Mouse (Mus musculus): ENCODE measurements around the gene Smyd4.

Smyd4 gene

DNA sequence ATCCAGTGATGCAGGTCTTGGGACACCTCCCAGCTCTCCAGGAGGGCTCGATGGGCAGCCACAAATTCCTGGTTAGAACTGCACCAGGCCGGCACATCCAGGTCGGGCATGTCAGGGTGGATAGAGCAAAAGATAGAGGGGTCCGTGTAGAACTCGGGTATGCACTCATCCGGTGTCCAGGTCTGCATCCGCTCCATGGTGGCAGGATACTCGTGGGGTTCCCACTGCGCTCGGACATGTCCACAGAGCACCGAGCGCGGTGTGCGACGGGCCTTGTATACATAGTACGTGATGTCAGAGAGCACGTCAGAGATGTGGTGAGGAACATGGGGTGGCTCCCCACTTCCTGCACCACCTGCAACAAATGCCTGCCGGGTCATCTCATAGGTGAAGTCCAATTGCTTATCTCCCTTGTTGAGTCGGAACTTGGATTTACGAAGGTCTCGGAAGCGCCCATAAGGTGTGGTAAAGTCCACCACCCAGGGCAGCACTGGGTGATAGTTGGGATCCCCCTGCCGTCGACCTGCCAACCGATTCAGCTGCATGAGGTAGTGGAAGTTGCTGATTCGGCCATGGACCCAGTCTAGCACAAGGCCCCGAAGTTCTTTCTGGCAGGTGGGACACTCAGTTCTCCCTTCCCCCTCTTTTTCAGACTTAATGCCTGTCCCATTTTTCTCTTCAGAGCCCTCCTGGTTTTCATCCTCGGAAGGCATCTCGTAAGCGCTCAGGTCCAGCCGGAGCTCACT is 104.8 kb downstream of the Smyd4 start:
- no peak for DNase-seq (ENCODE audit: low spot score in 2 of 2)

DNA sequence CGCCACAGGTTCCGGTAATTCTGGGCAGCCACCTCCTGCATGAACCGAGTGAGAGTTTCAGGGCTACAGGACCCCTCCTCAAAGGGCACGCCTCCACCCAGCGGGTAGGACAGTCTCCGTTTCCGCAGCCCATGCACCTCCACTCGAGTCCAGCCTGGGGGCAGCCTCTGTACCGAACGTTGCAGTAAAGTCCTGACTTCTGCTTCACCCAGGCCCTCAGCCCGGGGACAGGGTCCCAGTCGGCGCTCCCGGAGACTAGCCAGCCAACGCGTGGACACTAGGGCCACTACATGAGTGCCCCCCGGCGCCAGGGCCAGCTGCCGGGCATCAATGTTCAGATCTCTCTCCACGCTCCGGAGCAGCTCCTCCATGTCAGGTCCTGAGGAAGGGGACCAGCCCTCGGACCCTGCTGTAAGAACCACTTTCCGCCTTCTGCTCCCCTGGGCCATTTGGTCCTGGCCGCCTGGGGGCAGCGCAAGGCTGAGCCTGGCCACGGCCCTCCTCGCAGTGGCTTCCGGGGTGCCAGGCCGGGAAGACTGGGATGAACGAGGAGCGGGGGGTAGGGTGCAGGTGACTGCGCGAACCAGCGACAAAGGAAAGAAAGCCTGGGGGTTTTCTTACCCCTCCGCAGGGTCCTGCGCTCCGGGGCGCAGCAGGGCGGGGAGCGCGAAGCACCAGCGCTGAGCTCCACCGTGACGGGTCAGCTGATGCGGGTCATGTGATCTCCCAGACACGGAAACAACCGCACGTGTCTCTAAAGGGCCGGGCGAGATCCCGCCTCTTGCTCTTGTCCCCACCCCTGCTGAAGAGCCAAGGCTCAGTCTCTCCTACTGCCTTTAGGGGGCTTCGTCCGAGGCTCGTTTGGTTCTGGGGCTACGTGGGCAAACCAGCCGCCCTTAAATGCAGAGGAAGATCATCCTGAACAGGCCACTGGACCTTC is 106.0 kb downstream of the Smyd4 start, which contains the start of gene Wdr81:
Wdr81 (minus strand) TSS at position 727 of the 940 bp plus-strand sequence.
- DNase-seq (ENCODE audit: low spot score in 2 of 2): peak; percentile 82 to 90

Measured in spleen, postnatal 10 days (tissue).